Mouse (Mus musculus): ENCODE data around the gene Tymp. TPM values are rescaled to one million over a fixed set of nuclear protein-coding genes. Genes with fewer than 3 reads are reported as not detected.
A peak's percentile ranks its signal among the peaks of the same experiment; 100 is the strongest.

The Tymp gene
- total RNA-seq, 1 experiment = 0.94 TPM

DNA sequence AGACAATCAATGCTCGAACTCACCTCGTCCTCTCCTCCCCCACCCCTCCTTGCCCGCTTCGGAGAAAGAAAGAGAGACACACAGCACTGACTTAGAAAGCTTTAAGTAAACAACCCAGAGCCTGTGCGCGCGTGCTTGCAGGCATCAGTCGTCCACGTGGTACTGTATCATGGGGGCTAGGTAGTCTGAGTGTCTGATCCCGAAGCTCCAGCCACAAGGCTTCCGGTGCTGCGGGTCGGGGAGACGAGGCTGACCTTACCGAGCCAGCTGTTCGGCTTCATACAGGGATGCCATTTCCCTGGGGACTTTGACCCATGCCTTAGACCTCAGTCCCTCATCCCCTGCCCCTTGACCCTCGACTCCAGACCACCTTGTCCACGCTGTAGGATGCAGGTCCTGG, 523 bp upstream of the Tymp start:
- DNase-seq (ENCODE audit: low read depth, low spot score) = no peak
- Histone ChIP-seq H3K9me3 (ENCODE audit: control insufficient read depth, insufficient read depth, low read depth, low read length) (no peaks in the 10 kb centered on the region), H3K36me3 (ENCODE audit: control insufficient read depth, insufficient read depth, low read length, poor library complexity, severe bottlenecking) (peaks cover 5% of the 10 kb centered on the region), H3K9ac (ENCODE audit: insufficient read depth, low read depth, low read length, poor library complexity, severe bottlenecking) (no peak overlapping the region), H3K4me1 (ENCODE audit: control insufficient read depth in 2 of 2, insufficient read depth in 2 of 2, low read length in 2 of 2, poor library complexity in 1 of 2) (peaks cover 4 to 21% of the 10 kb centered on the region in 2 experiments; a peak in 3 of 4 replicates), H3K4me3 (ENCODE audit: insufficient read depth in 1 of 2, low read depth in 1 of 2, low read length in 2 of 2, poor library complexity in 1 of 2, severe bottlenecking in 1 of 2) (peak overlapping the region in 1 of 2 experiments; percentile 9; a peak in 1 of 4 replicates), H3K27ac (ENCODE audit: insufficient read depth, low read depth, low read length, poor library complexity, severe bottlenecking) (no peak overlapping the region)
- in situ Hi-C loops (cut with MboI; ENCODE audit: low sequenced_read_pairs in 2 of 2, unreplicated experiment in 2 of 2) = no loop called here
- TF ChIP-seq MAFK (IDR thresholded peaks at IDR 0.05; ENCODE audit: insufficient read depth, low read depth, low read length) = no peak

DNA sequence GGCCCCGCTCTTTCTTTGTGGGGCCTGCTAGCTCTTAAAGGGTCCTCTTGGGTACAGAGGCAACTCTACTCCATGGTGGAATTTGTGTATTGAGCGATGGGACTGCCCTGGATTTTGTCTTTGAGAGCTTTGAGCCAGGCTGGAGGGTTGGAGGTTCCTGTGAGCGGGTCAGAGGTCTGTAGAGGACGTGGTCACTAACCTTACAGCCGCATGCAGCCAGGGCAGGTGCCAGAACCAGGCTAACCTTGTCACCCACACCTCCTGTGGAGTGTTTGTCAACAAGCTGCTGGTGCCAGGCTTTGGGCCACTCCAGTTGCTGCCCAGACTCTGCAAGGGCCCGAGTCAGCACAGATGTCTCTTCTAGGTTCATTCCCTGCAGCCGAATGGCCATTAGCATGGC, 799 bp downstream of the Tymp start:
- no peak for DNase-seq (ENCODE audit: low read depth, low spot score)
- peaks cover 4 to 28% of the 10 kb centered on the region in 2 experiments; a peak in 3 of 4 replicates for H3K4me1 ChIP-seq (ENCODE audit: control insufficient read depth in 2 of 2, insufficient read depth in 2 of 2, low read length in 2 of 2, poor library complexity in 1 of 2)
- H3K9ac ChIP-seq (ENCODE audit: insufficient read depth, low read depth, low read length, poor library complexity, severe bottlenecking) = no peak overlapping the region
- no peak for TF ChIP-seq CHD2 (IDR thresholded peaks at IDR 0.05; ENCODE audit: low read depth, low read length)
- TF ChIP-seq ZNF384 (IDR thresholded peaks at IDR 0.05; ENCODE audit: low read depth, low read length) = no peak
- TF ChIP-seq HCFC1 (IDR thresholded peaks at IDR 0.05; ENCODE audit: borderline replicate concordance, insufficient read depth, low read length) = no peak
- TF ChIP-seq MAFK (IDR thresholded peaks at IDR 0.05; ENCODE audit: insufficient read depth, low read depth, low read length) = no peak
- TF ChIP-seq ZC3H11A (IDR thresholded peaks at IDR 0.05; ENCODE audit: borderline replicate concordance, low read depth, low read length) = no peak
- peaks cover 18% of the 10 kb centered on the region for H3K36me3 ChIP-seq (ENCODE audit: control insufficient read depth, insufficient read depth, low read length, poor library complexity, severe bottlenecking)
- in situ Hi-C loops (cut with MboI; ENCODE audit: low sequenced_read_pairs in 2 of 2, unreplicated experiment in 2 of 2) = no loop called here
- no peak overlapping the region for H3K27ac ChIP-seq (ENCODE audit: insufficient read depth, low read depth, low read length, poor library complexity, severe bottlenecking)
- no peak overlapping the region for H3K4me3 ChIP-seq (ENCODE audit: insufficient read depth in 1 of 2, low read depth in 1 of 2, low read length in 2 of 2, poor library complexity in 1 of 2, severe bottlenecking in 1 of 2)
- no peaks in the 10 kb centered on the region for H3K9me3 ChIP-seq (ENCODE audit: control insufficient read depth, insufficient read depth, low read depth, low read length)

DNA sequence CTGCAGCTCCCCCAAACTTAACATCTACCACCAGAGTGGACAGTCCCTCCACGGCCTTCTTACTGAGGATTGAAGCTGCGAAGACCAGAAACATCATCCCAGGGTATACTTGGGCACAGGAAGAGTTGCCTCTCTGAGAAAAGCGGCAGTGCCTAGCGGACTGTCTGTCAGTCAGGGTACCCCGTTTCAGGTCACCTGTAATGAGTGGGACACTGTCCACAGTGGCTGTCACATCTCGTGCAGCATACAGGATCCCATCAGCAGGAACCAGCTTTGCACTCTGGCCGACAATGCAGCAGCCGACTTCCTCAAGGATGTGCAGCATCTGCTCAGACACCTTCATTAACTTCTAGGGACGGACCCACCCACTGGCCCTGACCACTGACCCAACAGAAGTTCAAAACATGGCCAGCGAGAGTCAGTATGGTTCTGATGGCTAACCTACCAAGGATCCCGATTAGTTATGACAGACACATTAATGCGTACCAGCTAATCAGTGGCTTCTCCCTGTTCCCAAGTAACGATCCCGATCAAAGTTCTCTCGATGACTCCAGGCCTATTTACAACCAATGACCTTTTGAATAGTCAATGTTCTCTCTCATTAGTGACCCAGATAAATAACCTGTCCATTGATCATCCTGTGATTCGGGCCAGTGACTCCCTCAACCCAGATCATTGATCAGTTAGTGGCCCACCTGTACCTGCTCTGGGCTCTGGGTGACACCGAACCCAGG, 1.9 kb downstream of the Tymp start:
- H3K27ac ChIP-seq (ENCODE audit: insufficient read depth, low read depth, low read length, poor library complexity, severe bottlenecking) = no peak overlapping the region

DNA sequence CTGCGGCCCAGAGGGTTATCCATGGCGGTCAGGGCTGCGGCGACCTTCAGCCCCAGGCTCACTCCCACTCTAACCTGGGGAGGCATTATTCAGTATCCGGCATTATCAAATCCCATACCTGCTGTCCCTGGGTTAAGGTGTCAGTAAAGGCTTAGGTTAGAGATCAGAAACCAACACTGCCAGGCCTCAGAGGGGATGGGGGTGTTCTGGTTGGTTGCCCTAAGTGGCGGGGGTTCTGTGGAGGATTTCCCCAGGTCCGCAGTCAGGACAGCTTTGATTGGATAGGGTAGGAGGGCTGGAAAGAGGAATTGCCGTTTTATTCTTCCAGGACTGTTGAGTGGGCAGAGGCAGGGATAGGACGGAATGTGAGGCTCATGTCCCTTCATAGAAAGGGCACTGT, 2.5 kb downstream of the Tymp start:
- peak overlapping the region; percentile 71 to 77 for H3K4me3 ChIP-seq (ENCODE audit: insufficient read depth in 1 of 2, low read depth in 1 of 2, low read length in 2 of 2, poor library complexity in 1 of 2, severe bottlenecking in 1 of 2)
- no peak overlapping the region for H3K27ac ChIP-seq (ENCODE audit: insufficient read depth, low read depth, low read length, poor library complexity, severe bottlenecking)
- H3K9me3 ChIP-seq (ENCODE audit: control insufficient read depth, insufficient read depth, low read depth, low read length) = no peaks in the 10 kb centered on the region
- in situ Hi-C loops (cut with MboI; ENCODE audit: low sequenced_read_pairs in 2 of 2, unreplicated experiment in 2 of 2) = no loop called here
- H3K36me3 ChIP-seq (ENCODE audit: control insufficient read depth, insufficient read depth, low read length, poor library complexity, severe bottlenecking) = peaks cover 35% of the 10 kb centered on the region
- peak overlapping the region; percentile 86 for H3K9ac ChIP-seq (ENCODE audit: insufficient read depth, low read depth, low read length, poor library complexity, severe bottlenecking)
- TF ChIP-seq HCFC1 (IDR thresholded peaks at IDR 0.05; ENCODE audit: borderline replicate concordance, insufficient read depth, low read length) (no peak), CHD2 (IDR thresholded peaks at IDR 0.05; ENCODE audit: low read depth, low read length) (no peak), MAFK (IDR thresholded peaks at IDR 0.05; ENCODE audit: insufficient read depth, low read depth, low read length) (no peak), ZC3H11A (IDR thresholded peaks at IDR 0.05; ENCODE audit: borderline replicate concordance, low read depth, low read length) (no peak), ZNF384 (IDR thresholded peaks at IDR 0.05; ENCODE audit: low read depth, low read length) (no peak)
- H3K4me1 ChIP-seq (ENCODE audit: control insufficient read depth in 2 of 2, insufficient read depth in 2 of 2, low read length in 2 of 2, poor library complexity in 1 of 2) = peaks cover 2 to 26% of the 10 kb centered on the region in 2 experiments; a peak in 3 of 4 replicates
- DNase-seq (ENCODE audit: low read depth, low spot score) = no peak

More for the DNA sequence above, 1.9 kb downstream of the Tymp start:
- peaks cover 29% of the 10 kb centered on the region for H3K36me3 ChIP-seq (ENCODE audit: control insufficient read depth, insufficient read depth, low read length, poor library complexity, severe bottlenecking)
- no peak overlapping the region for H3K9ac ChIP-seq (ENCODE audit: insufficient read depth, low read depth, low read length, poor library complexity, severe bottlenecking)
- DNase-seq (ENCODE audit: low read depth, low spot score) = no peak
- no peak for TF ChIP-seq MAFK (IDR thresholded peaks at IDR 0.05; ENCODE audit: insufficient read depth, low read depth, low read length)
- TF ChIP-seq HCFC1 (IDR thresholded peaks at IDR 0.05; ENCODE audit: borderline replicate concordance, insufficient read depth, low read length) = no peak
- no peak for TF ChIP-seq ZNF384 (IDR thresholded peaks at IDR 0.05; ENCODE audit: low read depth, low read length)
- no peak overlapping the region for H3K4me3 ChIP-seq (ENCODE audit: insufficient read depth in 1 of 2, low read depth in 1 of 2, low read length in 2 of 2, poor library complexity in 1 of 2, severe bottlenecking in 1 of 2)
- in situ Hi-C loops (cut with MboI; ENCODE audit: low sequenced_read_pairs in 2 of 2, unreplicated experiment in 2 of 2) = no loop called here
- peaks cover 4 to 28% of the 10 kb centered on the region in 2 experiments; a peak in 3 of 4 replicates for H3K4me1 ChIP-seq (ENCODE audit: control insufficient read depth in 2 of 2, insufficient read depth in 2 of 2, low read length in 2 of 2, poor library complexity in 1 of 2)
- no peaks in the 10 kb centered on the region for H3K9me3 ChIP-seq (ENCODE audit: control insufficient read depth, insufficient read depth, low read depth, low read length)
